Mouse (Mus musculus) cerebellum, adult 18-20 months (tissue): ENCODE results near the gene Atxn2.

Experiments
- DNase-seq, 2 experiments: peaks; one replicate each; pipeline ENCODE4 v3.0.0; 2021

The Atxn2 gene

DNA sequence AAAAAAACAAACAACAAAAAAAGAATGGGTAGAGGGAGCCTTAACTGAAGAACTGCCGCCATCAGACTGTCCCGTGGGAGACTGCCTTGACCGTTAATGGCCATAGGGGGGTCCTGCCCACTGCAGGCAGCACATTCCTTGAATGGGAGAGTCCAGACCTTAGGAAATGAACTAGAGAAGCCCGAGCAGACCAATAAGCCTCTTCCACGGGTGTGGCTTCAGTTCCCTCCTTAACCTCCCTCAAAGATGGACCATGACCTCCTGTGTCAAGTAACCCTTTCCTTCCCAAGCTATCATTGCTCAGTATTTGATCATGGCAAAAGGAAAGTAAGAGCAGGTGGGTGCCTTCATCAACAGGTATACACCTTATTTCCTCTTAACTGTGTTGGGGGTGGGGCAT lies 150.8 kb downstream of the Atxn2 start:
- DNase-seq = no peak

DNA sequence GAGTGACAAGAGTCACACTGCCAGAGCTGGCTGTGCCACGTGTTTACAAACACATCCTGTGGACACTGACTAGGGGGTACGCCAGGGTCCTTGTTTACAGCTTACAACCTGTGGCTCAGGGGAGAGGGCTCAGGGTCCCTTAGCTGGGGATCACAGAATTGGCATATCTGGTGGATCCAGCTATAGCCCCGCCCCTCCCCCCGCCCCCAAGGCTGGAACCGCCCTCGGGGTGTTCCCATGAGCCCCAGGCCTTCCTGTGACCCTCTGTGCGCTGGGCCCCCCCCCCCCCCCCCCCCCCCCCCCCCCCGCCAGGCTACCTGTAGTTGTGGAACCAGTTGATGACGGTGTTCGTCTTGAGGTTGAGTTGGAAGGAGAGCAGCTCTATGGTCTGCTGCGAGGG lies 153.2 kb downstream of the Atxn2 start:
- no peak for DNase-seq
